21 mouse cellular contexts compared by ENCODE assay signal in the genomic region with DNA sequence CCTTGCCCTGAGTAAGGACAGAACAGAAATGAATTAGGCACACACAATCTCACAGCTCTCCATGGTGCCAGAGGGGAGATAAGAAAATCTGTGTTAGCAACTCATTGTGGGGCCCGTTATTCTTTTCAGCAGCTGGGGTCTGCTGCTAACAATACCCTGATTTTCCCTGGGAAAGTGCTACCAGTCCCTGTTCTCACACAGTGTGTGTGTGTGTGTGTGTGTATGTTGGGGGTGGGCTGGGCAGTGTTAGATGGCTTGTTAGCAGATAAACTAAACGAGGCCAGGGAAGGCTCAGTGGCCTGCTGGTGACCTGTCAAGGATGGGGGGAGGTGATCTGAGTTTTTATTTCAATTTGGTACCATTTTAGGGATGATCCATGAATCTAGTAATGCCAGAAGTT. TPM values are rescaled to one million over a fixed set of nuclear protein-coding genes. Genes with fewer than 3 reads are reported as not detected.
DNase-seq lines count a peak whose midpoint lies in the region; ATAC-seq and TF ChIP-seq lines count a peak whose summit lies in the region.
"Had no signal": no experiment of that assay in that cellular context is flagged by ENCODE, and none has a peak within 500 bp of the region (broad histone marks: within the 10 kb centered on the region; RNA-seq: fewer than 3 reads in every experiment).

No protein-coding gene starts in this region.

- 22% methylated on average over 2 of the region's 2 CpGs for WGBS in forebrain, embryonic 12.5 days
- WGBS in forebrain, postnatal 0 days, result 6% methylated on average over 2 of the region's 2 CpGs
- 25% methylated on average over 2 of the region's 2 CpGs for WGBS in liver, postnatal 0 days (ENCODE audit: insufficient replicate concordance)
- 51% methylated on average over 2 of the region's 2 CpGs for WGBS in limb, embryonic 10.5 days
- WGBS in neural tube, embryonic 12.5 days, result 30% methylated on average over 2 of the region's 2 CpGs

- TF ChIP-seq CTCF in forebrain, postnatal 0 days (IDR thresholded peaks at IDR 0.05; ENCODE audit: low read depth), result no peak
- TF ChIP-seq CTCF in liver, postnatal 0 days (IDR thresholded peaks at IDR 0.05; ENCODE audit: low read depth), result no peak

- no peak overlapping the region for H3K4me3 ChIP-seq in forebrain, embryonic 12.5 days (replicated peaks)
- no peak overlapping the region for H3K4me3 ChIP-seq in forebrain, postnatal 0 days (ENCODE audit: low read depth, low read length)
- H3K4me3 ChIP-seq in liver, postnatal 0 days (ENCODE audit: low read depth, low read length), result no peak overlapping the region
- H3K4me3 ChIP-seq in limb, embryonic 10.5 days, result no peak overlapping the region
- no peak overlapping the region for H3K4me3 ChIP-seq in neural tube, embryonic 12.5 days
- H3K4me3 ChIP-seq: embryonic facial prominence, embryonic 13.5 days; gastrocnemius, adult 2 months; intestine, embryonic 15.5 days; kidney, embryonic 15.5 days; liver, embryonic 15.5 days had no signal

- no peaks in the 10 kb centered on the region for H3K9me3 ChIP-seq in forebrain, embryonic 12.5 days
- H3K9me3 ChIP-seq in forebrain, postnatal 0 days (ENCODE audit: low read length), result no peaks in the 10 kb centered on the region
- H3K9me3 ChIP-seq in liver, postnatal 0 days (ENCODE audit: low read length), result no peaks in the 10 kb centered on the region
- no peaks in the 10 kb centered on the region for H3K9me3 ChIP-seq in limb, embryonic 10.5 days (replicated peaks)
- no peaks in the 10 kb centered on the region for H3K9me3 ChIP-seq in neural tube, embryonic 12.5 days
- H3K9me3 ChIP-seq: embryonic facial prominence, embryonic 13.5 days; intestine, embryonic 15.5 days; kidney, embryonic 15.5 days; liver, embryonic 15.5 days had no signal

- H3K36me3 ChIP-seq in forebrain, embryonic 12.5 days (replicated peaks), result no peaks in the 10 kb centered on the region
- H3K36me3 ChIP-seq in forebrain, postnatal 0 days (ENCODE audit: insufficient read depth), result no peaks in the 10 kb centered on the region
- no peaks in the 10 kb centered on the region for H3K36me3 ChIP-seq in liver, postnatal 0 days (replicated peaks; ENCODE audit: insufficient read depth, low read length)
- H3K36me3 ChIP-seq in limb, embryonic 10.5 days, result no peaks in the 10 kb centered on the region
- no peaks in the 10 kb centered on the region for H3K36me3 ChIP-seq in neural tube, embryonic 12.5 days
- H3K36me3 ChIP-seq: embryonic facial prominence, embryonic 13.5 days; intestine, embryonic 15.5 days; kidney, embryonic 15.5 days; liver, embryonic 15.5 days had no signal

- no peaks in the 10 kb centered on the region; the same call in 1 of the 2 replicates for H3K27me3 ChIP-seq in forebrain, embryonic 12.5 days
- H3K27me3 ChIP-seq in forebrain, postnatal 0 days (ENCODE audit: insufficient read depth, low read length), result no peaks in the 10 kb centered on the region
- no peaks in the 10 kb centered on the region for H3K27me3 ChIP-seq in liver, postnatal 0 days (ENCODE audit: insufficient read depth, low read length)
- no peaks in the 10 kb centered on the region for H3K27me3 ChIP-seq in limb, embryonic 10.5 days (ENCODE audit: low read depth, poor library complexity, severe bottlenecking)
- no peaks in the 10 kb centered on the region for H3K27me3 ChIP-seq in neural tube, embryonic 12.5 days (replicated peaks)
- H3K27me3 ChIP-seq: embryonic facial prominence, embryonic 13.5 days; intestine, embryonic 15.5 days; kidney, embryonic 15.5 days; liver, embryonic 15.5 days; Patski had no signal

- no peak for TF ChIP-seq EP300 in liver, postnatal 0 days (IDR thresholded peaks at IDR 0.05; ENCODE audit: low read depth)

- H3K4me1 ChIP-seq in forebrain, embryonic 12.5 days, result peaks cover 6% of the 10 kb centered on the region; the same call in 1 of the 2 replicates
- H3K4me1 ChIP-seq in forebrain, postnatal 0 days (ENCODE audit: insufficient read depth), result no peaks in the 10 kb centered on the region
- no peaks in the 10 kb centered on the region for H3K4me1 ChIP-seq in liver, postnatal 0 days (ENCODE audit: insufficient read depth)
- peaks cover 12% of the 10 kb centered on the region for H3K4me1 ChIP-seq in limb, embryonic 10.5 days
- peaks cover 3% of the 10 kb centered on the region; the same call in 1 of the 2 replicates for H3K4me1 ChIP-seq in neural tube, embryonic 12.5 days
- H3K4me1 ChIP-seq: liver, embryonic 15.5 days had no signal

- no peak overlapping the region for H3K4me2 ChIP-seq in forebrain, embryonic 12.5 days
- no peak overlapping the region for H3K4me2 ChIP-seq in forebrain, postnatal 0 days (ENCODE audit: low read depth)
- no peak overlapping the region for H3K4me2 ChIP-seq in liver, postnatal 0 days (ENCODE audit: low read depth, low read length)
- no peak overlapping the region for H3K4me2 ChIP-seq in neural tube, embryonic 12.5 days (replicated peaks)
- H3K4me2 ChIP-seq: embryonic facial prominence, embryonic 13.5 days; intestine, embryonic 15.5 days; kidney, embryonic 15.5 days; liver, embryonic 15.5 days had no signal

- H3K9ac ChIP-seq in forebrain, embryonic 12.5 days, result no peak overlapping the region
- no peak overlapping the region for H3K9ac ChIP-seq in forebrain, postnatal 0 days
- no peak overlapping the region for H3K9ac ChIP-seq in liver, postnatal 0 days (replicated peaks)
- H3K9ac ChIP-seq in neural tube, embryonic 12.5 days, result no peak overlapping the region
- H3K9ac ChIP-seq: embryonic facial prominence, embryonic 13.5 days; intestine, embryonic 15.5 days; kidney, embryonic 15.5 days; liver, embryonic 15.5 days had no signal

- no peak for DNase-seq in forebrain, postnatal 0 days
- peak; percentile 7 for DNase-seq in liver, postnatal 0 days
- no peak for DNase-seq in liver
- DNase-seq in limb, embryonic 10.5 days (ENCODE audit: low spot score), result peak; percentile 21
- no peak for DNase-seq in layer of hippocampus, postnatal 25 days (ENCODE audit: extremely low spot score in 1 of 2, low spot score in 1 of 2)
- DNase-seq in gastrocnemius, postnatal 36 days, result no peak
- DNase-seq: adrenal gland, postnatal 10 days; cerebellum, adult 9-10 months; gastrocnemius, adult 2 months; heart, postnatal 4 days; right cerebral cortex, postnatal 4 days; thymus, postnatal 36 days had no signal

- peak; percentile 14; the same call in 1 of the 2 replicates for ATAC-seq in forebrain, embryonic 12.5 days (ENCODE audit: low FRiP score)
- no peak for ATAC-seq in forebrain, postnatal 0 days
- no peak for ATAC-seq in liver, postnatal 0 days
- ATAC-seq in neural tube, embryonic 12.5 days (ENCODE audit: low FRiP score, low read depth), result no peak
- ATAC-seq: CD4-positive, CD25-positive, alpha-beta regulatory T cell, adult 4 months; intestine, embryonic 15.5 days; lung, postnatal 0 days; Patski had no signal

- no peak overlapping the region for H3K27ac ChIP-seq in forebrain, embryonic 12.5 days
- no peak overlapping the region for H3K27ac ChIP-seq in forebrain, postnatal 0 days (ENCODE audit: low read depth, low read length)
- no peak overlapping the region for H3K27ac ChIP-seq in liver, postnatal 0 days (ENCODE audit: low read depth)
- no peak overlapping the region for H3K27ac ChIP-seq in limb, embryonic 10.5 days
- 0 out of 2 replicates have a peak overlapping the region, but pooled peaks have one; percentile 28 for H3K27ac ChIP-seq in neural tube, embryonic 12.5 days
- H3K27ac ChIP-seq: embryonic facial prominence, embryonic 13.5 days; gastrocnemius, adult 2 months; intestine, embryonic 15.5 days; kidney, embryonic 15.5 days; liver, embryonic 15.5 days had no signal

- intact Hi-C loops in gastrocnemius, postnatal 36 days (cut with DNase I), result no loop called here

RNA-seq across cellular contexts. Expression of gene Stx16, which starts 14.9 kb away (rescaled TPM):
- polyA plus RNA-seq in forebrain, embryonic 12.5 days (2016; fragmentation: Nextera tagmentation; extraction: Ambion mirVana), result 15.1 and 15.3 TPM in 2 replicates
- 34.5 and 37.4 TPM in 2 replicates for total RNA-seq in forebrain, postnatal 0 days (2014; rRNA removed)
- polyA plus RNA-seq in forebrain, postnatal 0 days (2015; fragmentation: Nextera tagmentation; extraction: Ambion mirVana), result 6.1 and 11.0 TPM in 2 replicates
- 2.4 and 2.9 TPM in 2 replicates for polyA plus RNA-seq in liver, postnatal 0 days (2015; fragmentation: Nextera tagmentation; extraction: Ambion mirVana)
- 10.0 and 12.4 TPM in 2 replicates for polyA plus RNA-seq in limb, embryonic 10.5 days (2016; fragmentation: Nextera tagmentation; extraction: Ambion mirVana)
- polyA plus RNA-seq in neural tube, embryonic 12.5 days (2016; fragmentation: Nextera tagmentation; extraction: Ambion mirVana), result 11.8 and 13.7 TPM in 2 replicates
- 10 to 100 TPM; 54.0 to 62.2 TPM for total RNA-seq in layer of hippocampus, postnatal 25 days (2021)
- 10 to 100 TPM; 17.5 to 17.8 TPM for total RNA-seq in gastrocnemius, postnatal 36 days (2021)

RNA-seq across cellular contexts. Expression of gene Npepl1, which starts 48.9 kb away (rescaled TPM):
- 26.4 and 26.7 TPM in 2 replicates for polyA plus RNA-seq in forebrain, embryonic 12.5 days (2016; fragmentation: Nextera tagmentation; extraction: Ambion mirVana)
- total RNA-seq in forebrain, postnatal 0 days (2014; rRNA removed), result 9.5 and 15.1 TPM in 2 replicates
- polyA plus RNA-seq in forebrain, postnatal 0 days (2015; fragmentation: Nextera tagmentation; extraction: Ambion mirVana), result 17.0 TPM in 2 replicates
- 30.8 and 32.0 TPM in 2 replicates for polyA plus RNA-seq in liver, postnatal 0 days (2015; fragmentation: Nextera tagmentation; extraction: Ambion mirVana)
- 29.7 and 36.2 TPM in 2 replicates for polyA plus RNA-seq in limb, embryonic 10.5 days (2016; fragmentation: Nextera tagmentation; extraction: Ambion mirVana)
- polyA plus RNA-seq in neural tube, embryonic 12.5 days (2016; fragmentation: Nextera tagmentation; extraction: Ambion mirVana), result 29.1 and 30.1 TPM in 2 replicates
- 10 to 100 TPM; 12.2 to 12.8 TPM for total RNA-seq in layer of hippocampus, postnatal 25 days (2021)
- 10 to 100 TPM; 59.7 to 70.6 TPM for total RNA-seq in gastrocnemius, postnatal 36 days (2021)

Comparison
In these comparisons a context has a peak if more than half of its experiments do, and no peak if none do; other contexts are left out.
1. DNase-seq: peak in liver, postnatal 0 days (single experiment) and limb, embryonic 10.5 days (single experiment); none in forebrain, postnatal 0 days (single experiment), liver (single experiment), layer of hippocampus, postnatal 25 days (0 of 2) and gastrocnemius, postnatal 36 days (0 of 2).